Comparison of ENCODE assay signal across 12 mouse cellular contexts in the genomic region with DNA sequence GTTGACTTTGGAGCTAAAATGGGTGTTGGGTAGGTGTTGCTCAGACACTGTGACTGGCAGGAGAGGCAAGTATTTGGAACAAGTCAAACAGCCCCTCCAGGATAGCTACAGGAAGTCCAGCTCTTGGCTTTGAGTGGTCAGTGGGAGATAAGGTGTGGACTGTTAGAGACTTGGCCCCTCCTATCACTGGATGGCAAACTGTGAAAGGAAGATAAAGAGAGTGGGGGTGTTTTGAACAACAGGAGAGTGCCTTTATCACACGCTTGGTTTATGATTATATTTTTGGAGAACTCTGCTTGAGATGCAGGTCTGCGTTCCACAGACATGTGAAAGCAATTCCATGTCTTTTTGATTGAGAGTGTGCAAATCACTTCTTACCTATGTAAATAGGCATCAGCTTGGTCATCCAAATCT.
A peak's percentile ranks its signal among the peaks of the same experiment; 100 is the strongest.
DNase-seq lines count a peak whose midpoint lies in the region; ATAC-seq and TF ChIP-seq lines count a peak whose summit lies in the region.
"Had no signal": no experiment of that assay in that cellular context is flagged by ENCODE, and none has a peak within 500 bp of the region (broad histone marks: within the 10 kb centered on the region; RNA-seq: fewer than 3 reads in every experiment).

No protein-coding gene starts in this region.

- no peak overlapping the region for H3K4me2 ChIP-seq in midbrain, embryonic 11.5 days
- H3K4me2 ChIP-seq in midbrain, postnatal 0 days (ENCODE audit: low read depth, low read length, poor library complexity, severe bottlenecking), result no peak overlapping the region
- H3K4me2 ChIP-seq in lung, embryonic 15.5 days, result no peak overlapping the region
- no peak overlapping the region for H3K4me2 ChIP-seq in stomach, postnatal 0 days (replicated peaks; ENCODE audit: low read depth)
- H3K4me2 ChIP-seq: midbrain, embryonic 13.5 days had no signal

- H3K4me1 ChIP-seq in midbrain, embryonic 11.5 days (ENCODE audit: control insufficient read depth, insufficient read depth, low read length), result 0 out of 2 replicates have a peak, but pooled peaks cover 2% of the 10 kb centered on the region
- H3K4me1 ChIP-seq in midbrain, postnatal 0 days (ENCODE audit: insufficient read depth, low read length), result no peaks in the 10 kb centered on the region
- peaks cover 67% of the 10 kb centered on the region for H3K4me1 ChIP-seq in lung, embryonic 15.5 days
- peaks cover 18% of the 10 kb centered on the region for H3K4me1 ChIP-seq in stomach, postnatal 0 days (replicated peaks; ENCODE audit: control insufficient read depth, insufficient read depth)

- DNase-seq in gastrocnemius, adult 2 months, result no peak
- no peak for DNase-seq in gastrocnemius, postnatal 10 days
- peak; percentile 59 for DNase-seq in midbrain, embryonic 11.5 days (ENCODE audit: low spot score, missing footprints)
- no peak for DNase-seq in midbrain, postnatal 0 days (ENCODE audit: low spot score)
- DNase-seq in stomach, postnatal 0 days (ENCODE audit: low spot score), result no peak
- DNase-seq in embryo, embryonic 10 days (ENCODE audit: low spot score), result no peak
- no peak for DNase-seq in left cerebral cortex, adult 2 months (ENCODE audit: extremely low spot score in 1 of 2, low spot score in 2 of 2)
- DNase-seq: cerebellum, postnatal 10 days; gastrocnemius, postnatal 14 days had no signal

- no peak for ATAC-seq in midbrain, embryonic 11.5 days (ENCODE audit: low FRiP score)
- ATAC-seq in midbrain, postnatal 0 days (ENCODE audit: low FRiP score), result no peak
- no peak for ATAC-seq in lung, embryonic 15.5 days (ENCODE audit: borderline replicate concordance, extremely low read depth, low FRiP score, low TSS enrichment)
- no peak for ATAC-seq in stomach, postnatal 0 days (ENCODE audit: low FRiP score, low TSS enrichment)
- ATAC-seq: inflammation-experienced regulatory T-cells, adult 6 months; midbrain, embryonic 13.5 days had no signal

- no peak for TF ChIP-seq EP300 in stomach, postnatal 0 days (optimal IDR thresholded peaks at IDR 0.05)

- WGBS in midbrain, embryonic 11.5 days, result 91% methylated on average over 2 of the region's 2 CpGs
- 92% methylated on average over 2 of the region's 2 CpGs for WGBS in midbrain, postnatal 0 days
- 51% methylated on average over 2 of the region's 2 CpGs for WGBS in lung, embryonic 15.5 days
- WGBS in stomach, postnatal 0 days, result 57% methylated on average over 2 of the region's 2 CpGs

- no peaks in the 10 kb centered on the region for H3K9me3 ChIP-seq in midbrain, embryonic 11.5 days (ENCODE audit: control insufficient read depth, low read length)
- no peaks in the 10 kb centered on the region for H3K9me3 ChIP-seq in midbrain, postnatal 0 days (ENCODE audit: low read length)
- H3K9me3 ChIP-seq in lung, embryonic 15.5 days, result no peaks in the 10 kb centered on the region
- H3K9me3 ChIP-seq in stomach, postnatal 0 days (ENCODE audit: control insufficient read depth, low read length), result no peaks in the 10 kb centered on the region
- H3K9me3 ChIP-seq: midbrain, embryonic 13.5 days had no signal

- no peaks in the 10 kb centered on the region for H3K36me3 ChIP-seq in midbrain, embryonic 11.5 days (ENCODE audit: control insufficient read depth, insufficient read depth, low read length)
- no peaks in the 10 kb centered on the region for H3K36me3 ChIP-seq in midbrain, postnatal 0 days (ENCODE audit: insufficient read depth, low read length)
- no peaks in the 10 kb centered on the region for H3K36me3 ChIP-seq in lung, embryonic 15.5 days
- H3K36me3 ChIP-seq in stomach, postnatal 0 days (ENCODE audit: control insufficient read depth, insufficient read depth, low read length), result no peaks in the 10 kb centered on the region
- H3K36me3 ChIP-seq: midbrain, embryonic 13.5 days had no signal

- no peaks in the 10 kb centered on the region for H3K27me3 ChIP-seq in midbrain, embryonic 11.5 days (ENCODE audit: control insufficient read depth, insufficient read depth, low read length)
- no peaks in the 10 kb centered on the region for H3K27me3 ChIP-seq in midbrain, postnatal 0 days (ENCODE audit: insufficient read depth, low read length)
- H3K27me3 ChIP-seq in lung, embryonic 15.5 days, result no peaks in the 10 kb centered on the region
- H3K27me3 ChIP-seq in stomach, postnatal 0 days (ENCODE audit: control insufficient read depth, insufficient read depth, low read length), result no peaks in the 10 kb centered on the region
- H3K27me3 ChIP-seq: midbrain, embryonic 13.5 days had no signal

- no peak overlapping the region for H3K9ac ChIP-seq in midbrain, embryonic 11.5 days (ENCODE audit: low read length)
- no peak overlapping the region for H3K9ac ChIP-seq in midbrain, postnatal 0 days (replicated peaks; ENCODE audit: low read length, poor library complexity, severe bottlenecking)
- no peak overlapping the region for H3K9ac ChIP-seq in lung, embryonic 15.5 days
- no peak overlapping the region for H3K9ac ChIP-seq in stomach, postnatal 0 days (ENCODE audit: low read length)
- H3K9ac ChIP-seq: midbrain, embryonic 13.5 days had no signal

- peak overlapping the region; percentile 87 for H3K27ac ChIP-seq in gastrocnemius, adult 2 months
- no peak overlapping the region for H3K27ac ChIP-seq in midbrain, embryonic 11.5 days (ENCODE audit: low read depth, low read length)
- H3K27ac ChIP-seq in midbrain, postnatal 0 days (ENCODE audit: low read depth, low read length), result no peak overlapping the region
- peak overlapping the region; percentile 45 for H3K27ac ChIP-seq in lung, embryonic 15.5 days
- H3K27ac ChIP-seq in stomach, postnatal 0 days (replicated peaks), result peak overlapping the region; percentile 63
- no peak overlapping the region for H3K27ac ChIP-seq in left cerebral cortex, adult 2 months
- H3K27ac ChIP-seq: midbrain, embryonic 13.5 days had no signal

- no peak overlapping the region for H3K4me3 ChIP-seq in gastrocnemius, adult 2 months
- no peak overlapping the region for H3K4me3 ChIP-seq in midbrain, embryonic 11.5 days (ENCODE audit: low read depth, low read length)
- H3K4me3 ChIP-seq in midbrain, postnatal 0 days (ENCODE audit: low read depth, low read length), result no peak overlapping the region
- H3K4me3 ChIP-seq in lung, embryonic 15.5 days, result no peak overlapping the region
- no peak overlapping the region for H3K4me3 ChIP-seq in stomach, postnatal 0 days (ENCODE audit: low read depth, low read length)
- no peak overlapping the region for H3K4me3 ChIP-seq in left cerebral cortex, adult 2 months
- H3K4me3 ChIP-seq: midbrain, embryonic 13.5 days had no signal

- intact Hi-C loops in gastrocnemius, adult 2 months (cut with DNase I), result no loop called here
- intact Hi-C loops in left cerebral cortex, adult 2 months (cut with DNase I), result no loop called here

- no peak for TF ChIP-seq CTCF in gastrocnemius, adult 2 months (IDR thresholded peaks at IDR 0.05)
- TF ChIP-seq CTCF in midbrain, postnatal 0 days (IDR thresholded peaks at IDR 0.05), result no peak
- no peak for TF ChIP-seq CTCF in stomach, postnatal 0 days (IDR thresholded peaks at IDR 0.05; ENCODE audit: low read depth)
- TF ChIP-seq CTCF in left cerebral cortex, adult 2 months (IDR thresholded peaks at IDR 0.05), result no peak

Comparison
In these comparisons a context has a peak if more than half of its experiments do, and no peak if none do; other contexts are left out.
1. H3K27ac ChIP-seq: peak in gastrocnemius, adult 2 months (single experiment), lung, embryonic 15.5 days (single experiment) and stomach, postnatal 0 days (single experiment); none in midbrain, embryonic 11.5 days (single experiment), midbrain, postnatal 0 days (single experiment) and left cerebral cortex, adult 2 months (single experiment).